Mouse (Mus musculus): ENCODE measurements around the gene Hace1.

- TF ChIP-seq ZNF384 (IDR thresholded peaks at IDR 0.05; ENCODE audit: low read depth, low read length) (no peak), MAFK (IDR thresholded peaks at IDR 0.05; ENCODE audit: insufficient read depth, low read depth, low read length) (no peak), ZC3H11A (IDR thresholded peaks at IDR 0.05; ENCODE audit: borderline replicate concordance, low read depth, low read length) (no peak), CHD2 (IDR thresholded peaks at IDR 0.05; ENCODE audit: low read depth, low read length) (no peak)
Observed at GRCm38 (mm10) chr10:45676796-45677195, 99.2 kb downstream of the Hace1 start.

All from ES-E14 (cell line).